Mouse (Mus musculus) layer of hippocampus, postnatal 10 days (tissue): ENCODE data around the gene Gm20481. TPM values are rescaled to one million over a fixed set of nuclear protein-coding genes. Genes with fewer than 3 reads are reported as not detected.
"Not testable (repeated sequence)": the region's sequence is repeated elsewhere in the genome, so short reads cannot be mapped to it uniquely, and the experiment has no call there.

ENCODE experiments used
- DNase-seq, 2 experiments: peaks; one replicate each; pipeline ENCODE4 v3.0.0; 2021; ENCODE audit warnings: low spot score in 2 of 2
- total RNA-seq, 2 experiments: library from RNA; stranded (reverse); gene quantifications; 2 replicates each; pipeline ENCODE4 v1.2.3; 2021

Gm20481 gene
- total RNA-seq, 2 experiments from 2014 or later = not detected

- no peak for DNase-seq
Measured at GRCm38 (mm10) chr17:34975581-34976492, 6.1 kb downstream of the Gm20481 start.

DNA sequence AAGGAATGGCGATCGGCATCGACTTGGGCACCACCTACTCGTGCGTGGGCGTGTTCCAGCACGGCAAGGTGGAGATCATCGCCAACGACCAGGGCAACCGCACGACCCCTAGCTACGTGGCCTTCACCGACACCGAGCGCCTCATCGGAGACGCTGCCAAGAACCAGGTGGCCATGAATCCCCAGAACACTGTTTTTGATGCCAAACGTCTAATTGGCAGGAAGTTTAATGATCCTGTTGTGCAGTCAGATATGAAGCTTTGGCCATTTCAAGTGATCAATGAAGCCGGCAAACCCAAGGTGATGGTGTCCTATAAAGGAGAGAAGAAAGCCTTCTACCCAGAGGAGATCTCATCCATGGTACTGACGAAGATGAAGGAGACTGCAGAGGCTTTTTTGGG lies 7.3 kb downstream of the Gm20481 start:
- no peak for DNase-seq

GRCm38 (mm10) chr17:34978239-34978638 lies 8.5 kb downstream of the Gm20481 start:
- DNase-seq = no peak

- DNase-seq = no peak
Measured at GRCm38 (mm10) chr17:34979631-34980030, 9.9 kb downstream of the Gm20481 start.

DNA sequence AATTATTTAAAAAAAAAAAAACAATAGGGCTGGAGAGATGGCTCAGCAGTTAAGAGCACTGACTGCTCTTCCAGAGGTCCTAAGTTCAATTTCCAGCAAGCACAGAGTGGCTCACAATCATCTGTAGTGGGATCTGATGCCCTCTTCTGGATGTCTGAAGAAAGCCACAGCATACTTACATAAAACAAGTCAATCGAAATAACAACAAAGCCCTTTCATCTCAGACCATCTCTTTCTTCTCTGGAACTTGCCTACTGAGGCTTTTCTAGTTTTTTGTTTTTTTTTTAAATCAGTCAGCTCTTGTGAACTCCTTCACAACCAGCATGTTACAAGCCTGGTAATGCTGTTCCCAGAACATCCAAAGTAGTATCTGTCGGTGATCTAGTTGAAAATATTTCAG lies 10.9 kb downstream of the Gm20481 start:
- no peak for DNase-seq

DNA sequence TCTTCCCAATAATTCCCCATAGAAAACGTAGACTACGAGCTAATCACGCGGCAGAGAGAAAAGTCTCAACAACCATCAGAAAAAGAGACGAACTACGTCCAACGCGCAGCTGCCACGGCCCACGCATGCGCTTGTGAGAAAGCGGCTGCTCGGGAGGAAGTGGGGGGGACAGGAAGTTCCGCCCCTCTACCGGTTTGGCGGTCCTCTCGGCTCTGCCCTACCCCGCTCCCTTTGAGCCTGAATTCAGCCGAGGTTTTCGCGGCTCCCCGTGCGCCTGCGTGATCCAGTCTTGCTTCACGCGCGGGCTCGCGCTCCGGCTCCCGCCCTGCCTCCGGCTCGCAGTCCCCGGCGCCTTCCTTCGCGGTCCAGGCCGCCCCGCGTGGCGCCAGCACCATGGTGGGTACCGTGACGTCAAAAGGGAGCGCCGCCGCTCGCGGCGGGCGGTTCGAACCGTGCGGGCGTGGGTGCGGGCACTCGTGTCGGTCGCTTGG lies 12.0 kb downstream of the Gm20481 start, which contains the start of gene Lsm2:
Lsm2 (plus strand) TSS at position 173 of the 491 bp plus-strand sequence.
- DNase-seq = peak; percentile 91

DNA sequence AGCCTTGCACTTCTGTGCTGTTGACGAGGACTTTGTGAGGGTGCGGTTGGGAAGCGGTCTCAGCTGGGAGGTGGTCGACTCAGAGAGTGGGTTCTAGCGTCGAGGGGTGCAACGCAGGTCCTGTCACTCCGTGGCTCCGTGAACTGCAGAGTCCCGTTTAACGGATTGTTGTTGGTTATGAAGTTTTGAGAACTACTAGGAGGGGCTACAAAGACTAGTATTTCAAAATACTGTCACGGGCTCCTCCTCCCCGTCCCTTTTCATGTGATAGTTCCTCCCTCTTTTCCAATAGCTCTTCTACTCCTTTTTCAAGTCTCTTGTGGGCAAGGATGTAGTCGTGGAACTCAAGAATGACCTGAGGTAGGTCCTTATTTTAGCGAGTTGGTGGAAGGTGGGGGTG lies 12.6 kb downstream of the Gm20481 start:
- no peak for DNase-seq

GRCm38 (mm10) chr17:34984218-34984617 lies 14.5 kb downstream of the Gm20481 start:
- DNase-seq = no peak

GRCm38 (mm10) chr17:34994751-34995150 lies 25.0 kb downstream of the Gm20481 start:
- DNase-seq = no peak

DNA sequence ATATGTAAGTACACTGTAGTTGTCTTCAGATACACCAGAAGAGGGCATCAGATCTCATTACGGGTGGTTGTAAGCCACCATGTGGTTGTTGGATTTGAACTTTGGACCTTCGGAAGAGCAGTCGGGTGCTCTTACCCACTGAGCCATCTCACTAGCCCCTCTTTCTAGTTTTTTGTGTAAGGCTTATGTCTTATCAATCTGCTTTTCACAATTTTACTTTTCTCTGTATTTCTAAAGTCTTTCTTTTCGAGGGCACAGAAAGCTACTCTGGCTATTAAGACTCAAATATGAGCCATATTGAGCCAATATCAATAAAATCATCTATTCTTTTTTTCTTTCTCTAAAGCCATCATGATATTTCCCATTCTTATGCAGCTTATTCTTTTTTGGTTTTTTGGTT lies 25.5 kb downstream of the Gm20481 start:
- not testable (repeated sequence) for DNase-seq

DNA sequence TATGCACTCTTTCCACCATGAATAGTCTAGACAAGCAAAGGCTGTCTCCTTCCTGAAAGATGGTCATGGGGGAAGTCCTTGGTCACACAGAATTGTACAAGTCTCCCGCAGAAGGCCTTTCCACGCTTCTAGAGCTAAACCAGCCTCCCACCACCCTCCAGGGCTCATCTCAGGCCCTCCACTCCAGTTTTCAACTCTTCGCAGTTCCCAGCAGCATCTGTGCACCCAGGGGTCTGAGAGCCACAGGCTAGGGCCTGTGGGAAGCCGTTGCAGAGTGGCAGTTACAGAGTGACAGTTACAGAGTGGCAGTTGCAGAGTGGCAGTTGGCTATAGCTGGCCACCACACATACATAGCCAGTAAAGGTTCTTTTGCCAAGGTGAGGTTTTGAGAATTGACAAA lies 26.2 kb downstream of the Gm20481 start:
- DNase-seq = not testable (repeated sequence)

GRCm38 (mm10) chr17:34996411-34997141 lies 26.9 kb downstream of the Gm20481 start:
- no peak for DNase-seq

DNA sequence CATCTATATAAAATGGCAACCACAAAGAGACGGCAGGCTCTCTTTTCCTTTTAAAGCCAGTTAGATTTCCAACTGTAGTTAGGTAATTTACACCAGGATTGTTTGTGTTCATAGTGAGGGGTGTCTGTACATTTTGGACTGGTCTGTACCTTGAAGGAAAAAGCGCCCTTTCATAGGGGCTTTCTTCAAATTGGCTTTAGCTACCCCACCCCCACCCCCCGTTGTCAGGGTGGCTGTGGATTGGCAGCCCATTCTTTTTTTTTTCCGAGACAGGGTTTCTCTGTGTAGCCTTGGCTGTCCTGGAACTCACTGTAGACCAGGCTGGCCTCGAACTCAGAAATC lies 27.4 kb downstream of the Gm20481 start:
- DNase-seq = no peak

DNA sequence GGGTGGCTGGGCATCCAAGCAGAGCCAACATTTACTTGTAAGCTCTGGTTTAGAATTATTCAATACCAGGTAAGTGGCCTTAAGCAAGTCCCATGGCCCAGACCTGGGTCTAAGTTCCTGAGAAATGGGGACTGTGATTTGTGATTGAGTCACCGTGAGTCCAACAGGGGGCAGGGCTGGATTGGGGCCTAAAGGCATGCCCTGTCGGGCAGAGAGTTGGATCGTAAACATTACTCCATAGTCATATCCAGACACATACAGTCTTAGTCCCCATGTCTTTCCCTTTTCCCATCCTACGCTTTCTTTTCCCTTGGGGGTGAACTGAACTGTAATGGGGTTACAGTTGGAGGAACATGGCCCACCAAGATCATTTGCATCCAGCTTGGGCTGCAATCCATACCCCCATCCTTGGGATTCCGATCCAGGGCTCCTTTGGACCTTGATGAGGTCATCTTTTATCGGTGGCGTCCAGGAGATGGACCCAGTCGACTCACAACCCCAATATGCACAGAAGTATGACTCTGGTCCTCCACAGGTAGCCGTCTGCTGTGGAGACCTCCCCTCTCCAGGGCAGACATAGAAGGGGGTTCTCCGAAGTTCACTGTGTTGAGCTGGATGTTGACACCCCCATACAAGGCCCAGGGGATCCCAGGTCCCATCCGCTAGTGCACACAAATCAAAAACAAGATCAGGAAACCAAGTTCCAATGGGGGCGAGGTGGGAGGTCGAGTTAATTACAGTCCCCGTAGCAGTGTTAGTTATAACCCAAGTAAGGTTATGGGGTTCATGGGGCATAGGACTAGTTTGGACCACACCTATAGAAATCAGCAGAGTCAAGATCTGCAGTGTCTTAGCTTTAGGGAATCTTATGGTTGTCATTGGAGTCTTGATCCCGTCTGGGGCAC lies 29.1 kb downstream of the Gm20481 start:
- no peak for DNase-seq

DNA sequence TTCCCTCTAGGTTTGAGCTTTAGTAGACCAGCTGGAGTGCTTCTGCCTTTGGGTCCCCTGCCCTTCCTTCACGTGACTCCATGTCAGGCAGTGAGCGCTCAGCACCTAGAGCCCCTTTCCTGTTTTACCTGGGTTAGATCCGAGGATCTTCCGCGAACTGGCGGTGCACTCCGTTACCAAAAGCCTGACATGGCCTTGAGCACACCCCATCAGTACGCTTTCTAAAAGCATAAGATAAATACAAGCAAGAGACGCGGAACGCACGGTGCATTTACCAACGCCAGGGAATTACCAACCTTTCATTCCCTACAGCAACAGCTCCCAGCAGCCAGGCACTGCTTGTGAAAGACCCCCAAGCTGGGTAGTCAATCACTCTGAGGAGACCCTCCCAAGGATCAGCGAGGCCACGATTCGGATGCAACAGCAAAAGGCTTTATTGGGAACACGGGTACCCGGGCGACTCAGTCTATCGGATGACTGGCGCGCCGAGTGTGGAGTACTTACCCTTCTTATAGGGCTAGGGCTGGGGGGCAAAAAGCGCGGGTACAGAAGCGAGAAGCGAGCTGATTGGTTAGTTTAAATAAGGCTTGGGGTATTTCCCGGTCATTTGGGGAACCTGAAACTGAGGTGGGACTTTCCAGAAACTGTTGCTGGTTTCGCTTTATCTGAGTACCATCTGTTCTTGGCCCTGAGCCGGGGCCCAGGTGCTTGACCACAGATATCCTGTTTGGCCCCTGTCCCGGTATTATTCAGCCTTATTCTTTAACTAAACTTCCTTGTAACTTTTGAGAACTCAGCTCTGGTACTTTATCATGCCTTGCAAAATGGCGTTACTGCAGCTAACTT lies 30.4 kb downstream of the Gm20481 start:
- not testable (repeated sequence) for DNase-seq

DNA sequence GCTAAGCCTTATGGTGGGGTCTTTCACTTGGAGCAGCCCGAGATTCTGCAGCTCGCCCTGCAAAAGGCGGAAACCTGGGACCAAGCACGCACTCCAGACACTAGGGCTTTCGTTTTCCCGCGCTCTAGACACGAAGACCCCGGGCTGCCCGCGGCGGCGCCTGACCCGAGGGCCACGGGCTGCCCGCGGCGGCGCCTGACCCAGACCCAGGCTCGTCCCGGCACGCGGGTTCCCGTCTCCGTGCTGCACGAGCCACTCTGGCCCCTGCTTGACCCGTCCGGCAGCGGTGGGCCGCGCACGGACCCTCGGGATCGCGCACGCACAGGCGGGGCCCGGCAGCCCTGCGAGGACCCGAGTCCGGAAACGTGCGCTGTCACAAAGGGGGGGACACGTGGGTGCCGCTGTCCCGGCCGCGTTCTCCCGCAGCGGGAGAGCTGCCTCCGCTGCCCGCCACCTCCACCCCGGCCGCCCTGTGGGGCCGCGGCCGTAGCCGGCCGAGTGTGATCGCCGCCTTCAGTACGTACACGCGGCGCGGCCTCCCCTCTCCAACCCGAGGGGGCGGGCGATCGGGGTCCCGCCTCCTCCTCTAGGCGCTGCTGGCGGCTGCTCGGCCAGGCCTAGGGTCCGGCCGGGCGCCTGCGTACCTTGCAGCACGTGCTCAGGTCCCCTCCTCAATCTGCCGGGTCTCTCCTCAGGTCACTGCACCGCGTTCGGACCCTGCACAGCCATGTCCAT lies 31.2 kb downstream of the Gm20481 start, which contains the start of gene Vars:
Vars (plus strand) TSS at position 271 of the 735 bp plus-strand sequence.
- DNase-seq = peak; percentile 82 to 87

- no peak for DNase-seq
Measured at GRCm38 (mm10) chr17:35001452-35002152, 31.9 kb downstream of the Gm20481 start.

- DNase-seq = no peak
Measured at GRCm38 (mm10) chr17:35002153-35002865, 32.6 kb downstream of the Gm20481 start.
